Comparison of ENCODE assay signal across 27 mouse cellular contexts in the genomic region with DNA sequence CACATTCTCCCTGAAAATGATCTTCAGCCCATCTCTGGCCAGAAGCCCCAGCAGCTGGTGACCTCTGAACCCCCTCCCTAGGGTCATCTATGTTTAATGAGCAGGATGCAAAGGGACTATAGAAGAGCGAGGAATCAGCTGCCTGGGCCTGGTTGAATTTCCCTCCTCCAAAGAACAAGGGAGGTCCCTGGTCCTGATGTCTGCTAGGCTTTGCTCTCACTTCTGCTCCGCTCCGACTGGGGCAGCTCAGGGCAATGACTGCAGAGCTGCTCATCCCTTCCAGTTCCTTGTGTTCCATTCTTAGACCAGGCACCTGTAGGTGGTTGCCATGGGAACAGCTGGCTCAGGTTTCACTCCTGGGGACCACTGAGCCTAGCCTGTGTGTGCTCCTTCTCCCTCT. TPM values are rescaled to one million over a fixed set of nuclear protein-coding genes. Genes with fewer than 3 reads are reported as not detected.
DNase-seq lines count a peak whose midpoint lies in the region; ATAC-seq lines count a peak whose summit lies in the region.
"Had no signal": no experiment of that assay in that cellular context is flagged by ENCODE, and none has a peak within 500 bp of the region (broad histone marks: within the 10 kb centered on the region; RNA-seq: fewer than 3 reads in every experiment).

No protein-coding gene starts in this region.

- H3K36me3 ChIP-seq in kidney, embryonic 14.5 days (ENCODE audit: control insufficient read depth, insufficient read depth, low read length): no peaks in the 10 kb centered on the region
- no peaks in the 10 kb centered on the region for H3K36me3 ChIP-seq in hindbrain, embryonic 13.5 days
- H3K36me3 ChIP-seq: embryonic facial prominence, embryonic 15.5 days; G1E; heart, embryonic 13.5 days; limb, embryonic 12.5 days; liver, embryonic 12.5 days had no signal

- DNase-seq in kidney, adult 18-20 months: no peak
- DNase-seq in R1 (ENCODE audit: low read depth, low spot score): peak; percentile 64
- DNase-seq in embryo, embryonic 10.5 days (ENCODE audit: low spot score): peak; percentile 56
- no peak for DNase-seq in layer of hippocampus, adult 18-20 months (ENCODE audit: low spot score in 2 of 2)
- no peak for DNase-seq in urinary bladder, postnatal 10 days (ENCODE audit: low spot score)
- DNase-seq in cerebellum, adult 8-10 months: no peak
- DNase-seq: adrenal gland, adult 2 months; B cell, adult 2 months; cerebellum, adult 2 months; cerebellum, postnatal 36 days; gastrocnemius, postnatal 10 days; heart, adult 18-20 months; heart, postnatal 14 days; kidney, adult 11 months; lung, adult 18-20 months; lung, postnatal 10 days had no signal

- 52% methylated on average over 3 of the region's 3 CpGs for WGBS in kidney, embryonic 14.5 days
- WGBS in hindbrain, embryonic 13.5 days: 43% methylated on average over 3 of the region's 3 CpGs

- H3K4me3 ChIP-seq in kidney, embryonic 14.5 days (ENCODE audit: low read length): no peak overlapping the region
- H3K4me3 ChIP-seq in hindbrain, embryonic 13.5 days: no peak overlapping the region
- H3K4me3 ChIP-seq: embryonic facial prominence, embryonic 15.5 days; heart, embryonic 13.5 days; layer of hippocampus, adult 2 months; limb, embryonic 12.5 days; liver, embryonic 12.5 days had no signal

- H3K4me2 ChIP-seq in kidney, embryonic 14.5 days (replicated peaks; ENCODE audit: low read depth, low read length): no peak overlapping the region
- H3K4me2 ChIP-seq in hindbrain, embryonic 13.5 days: no peak overlapping the region
- H3K4me2 ChIP-seq: embryonic facial prominence, embryonic 15.5 days; heart, embryonic 13.5 days; limb, embryonic 12.5 days; liver, embryonic 12.5 days had no signal

- H3K9me3 ChIP-seq in kidney, embryonic 14.5 days (ENCODE audit: control insufficient read depth, low read length): no peaks in the 10 kb centered on the region
- H3K9me3 ChIP-seq in hindbrain, embryonic 13.5 days: no peaks in the 10 kb centered on the region
- H3K9me3 ChIP-seq: embryonic facial prominence, embryonic 15.5 days; G1E; heart, embryonic 13.5 days; limb, embryonic 12.5 days; liver, embryonic 12.5 days had no signal

- peaks cover 40% of the 10 kb centered on the region for H3K4me1 ChIP-seq in kidney, embryonic 14.5 days (ENCODE audit: control insufficient read depth, insufficient read depth, low read length)
- H3K4me1 ChIP-seq in hindbrain, embryonic 13.5 days (replicated peaks): peaks cover 84% of the 10 kb centered on the region
- H3K4me1 ChIP-seq: liver, embryonic 12.5 days had no signal

- H3K9ac ChIP-seq in kidney, embryonic 14.5 days (ENCODE audit: low read depth, low read length): no peak overlapping the region
- peak overlapping the region; percentile 57 for H3K9ac ChIP-seq in hindbrain, embryonic 13.5 days
- H3K9ac ChIP-seq: embryonic facial prominence, embryonic 15.5 days; heart, embryonic 13.5 days; limb, embryonic 12.5 days; liver, embryonic 12.5 days had no signal

- ATAC-seq in kidney, embryonic 14.5 days (ENCODE audit: low FRiP score, low TSS enrichment): peak; percentile 28; the same call in 1 of the 2 replicates
- no peak for ATAC-seq in hindbrain, embryonic 13.5 days (ENCODE audit: low FRiP score)
- ATAC-seq: forebrain, embryonic 16.5 days; liver, embryonic 12.5 days; Patski had no signal

- H3K27ac ChIP-seq in kidney, embryonic 14.5 days (ENCODE audit: low read depth, low read length): no peak overlapping the region
- H3K27ac ChIP-seq in hindbrain, embryonic 13.5 days: peak overlapping the region; percentile 46; the same call in 1 of the 2 replicates
- H3K27ac ChIP-seq: embryonic facial prominence, embryonic 15.5 days; heart, embryonic 13.5 days; kidney, postnatal 0 days; layer of hippocampus, adult 2 months; limb, embryonic 12.5 days; liver, embryonic 12.5 days had no signal

- no peaks in the 10 kb centered on the region for H3K27me3 ChIP-seq in kidney, embryonic 14.5 days (ENCODE audit: control insufficient read depth, insufficient read depth, low read length)
- no peaks in the 10 kb centered on the region for H3K27me3 ChIP-seq in hindbrain, embryonic 13.5 days
- H3K27me3 ChIP-seq: embryonic facial prominence, embryonic 15.5 days; heart, embryonic 13.5 days; limb, embryonic 12.5 days; liver, embryonic 12.5 days; Patski had no signal

RNA-seq across cellular contexts. Expression of gene Nav1, which starts 56.2 kb away (rescaled TPM):
- polyA plus RNA-seq in kidney, embryonic 14.5 days (2014; fragmentation: Nextera tagmentation; extraction: Ambion mirVana): 12.1 and 23.7 TPM in 2 replicates
- 42.3 and 42.6 TPM in 2 replicates for polyA plus RNA-seq in hindbrain, embryonic 13.5 days (2015; fragmentation: Nextera tagmentation; extraction: Ambion mirVana)
- 10 to 100 TPM; 50.5 to 56.8 TPM for total RNA-seq in layer of hippocampus, adult 18-20 months (2021)
- polyA plus RNA-seq: G1E had no signal

Comparison
In these comparisons a context has a peak if more than half of its experiments do, and no peak if none do; other contexts are left out.
1. DNase-seq: peak in R1 (single experiment) and embryo, embryonic 10.5 days (single experiment); none in kidney, adult 18-20 months (single experiment), layer of hippocampus, adult 18-20 months (0 of 2), urinary bladder, postnatal 10 days (single experiment) and cerebellum, adult 8-10 months (single experiment).